Mouse (Mus musculus): ENCODE data around the gene Ap2b1.

Ap2b1 gene

DNA sequence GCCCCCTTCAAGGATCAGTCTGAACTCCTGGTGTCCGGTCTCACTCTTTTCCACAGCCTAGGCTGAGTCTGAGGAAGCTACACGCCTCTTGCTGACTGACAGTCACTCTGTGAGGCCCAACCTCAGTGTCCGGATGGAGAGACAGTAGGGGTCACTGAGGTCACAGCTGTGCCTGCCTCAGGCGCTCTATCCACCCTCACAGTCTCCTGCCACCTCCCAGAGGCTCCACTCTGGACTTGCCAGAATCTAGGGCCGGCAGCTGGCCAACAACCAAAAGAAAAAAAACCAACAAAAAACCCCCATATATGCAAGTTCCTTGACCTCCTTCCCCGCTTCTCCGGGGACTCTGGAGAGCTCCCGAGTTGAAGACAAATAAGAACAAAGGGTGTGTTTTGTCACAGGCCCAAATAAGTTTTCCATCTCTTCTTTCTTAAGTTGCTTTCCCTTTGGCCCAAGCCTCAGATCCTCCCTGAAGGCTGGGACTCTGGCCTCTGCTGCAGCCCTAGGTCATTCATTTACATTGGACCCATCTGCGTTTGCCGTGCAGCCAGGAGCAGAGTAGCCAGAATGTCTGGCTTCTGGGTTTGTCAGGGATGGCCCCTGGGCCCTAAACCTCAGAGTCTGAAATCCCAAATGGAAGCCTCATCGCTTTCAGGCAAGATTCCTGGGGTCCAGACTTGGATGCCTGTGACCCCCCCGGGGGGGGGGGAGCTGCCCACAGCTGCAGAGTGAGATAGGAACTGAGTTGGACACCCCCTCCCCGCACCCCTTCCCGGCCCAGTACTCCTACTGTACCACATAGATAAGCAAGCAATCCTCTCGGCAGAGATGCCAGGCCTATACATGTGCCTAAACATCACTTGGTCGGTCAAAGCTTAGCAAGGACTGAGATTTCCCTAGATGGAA is 149.4 kb downstream of the Ap2b1 start:
- DNase-seq = no peak

DNA sequence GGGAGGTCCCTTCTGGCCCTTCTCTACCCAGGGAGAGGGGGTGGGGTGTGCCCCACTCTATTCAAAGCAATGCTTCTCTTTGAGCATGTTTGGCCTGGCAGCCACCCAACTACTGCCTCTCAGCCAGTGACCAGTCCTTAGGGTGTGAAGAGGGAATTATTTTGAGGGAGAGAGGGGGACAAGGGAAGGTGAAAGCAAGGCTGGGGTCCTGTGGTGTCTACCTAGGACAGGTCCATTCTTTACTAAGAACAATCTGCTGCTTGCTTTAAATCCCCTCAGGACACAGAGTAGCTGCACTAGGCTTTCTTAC is 150.1 kb downstream of the Ap2b1 start:
- DNase-seq = no peak

DNA sequence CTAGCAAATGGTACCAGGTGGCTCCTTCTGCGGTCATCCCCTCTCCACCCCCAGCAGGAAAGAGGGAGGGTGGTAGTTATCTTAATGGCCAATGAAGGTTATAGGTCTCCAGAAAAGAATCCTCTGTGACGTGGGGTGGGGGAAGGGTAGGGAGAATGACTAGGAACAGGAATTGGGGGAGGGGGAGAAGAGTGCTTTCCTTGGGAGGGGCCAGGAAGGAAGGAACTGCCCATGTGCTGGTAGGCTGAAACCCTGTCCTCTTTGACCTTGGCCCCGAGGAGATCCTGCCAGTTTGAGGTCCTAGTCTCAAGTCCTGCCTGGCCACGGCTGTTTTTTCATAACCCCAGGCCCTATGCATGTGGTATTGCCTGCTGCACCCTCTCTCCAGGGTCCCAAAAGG is 150.5 kb downstream of the Ap2b1 start:
- no peak for DNase-seq

- DNase-seq = no peak
Measured at GRCm38 (mm10) chr11:83450550-83450949, 151.7 kb downstream of the Ap2b1 start.

GRCm38 (mm10) chr11:83451281-83451680 is 152.5 kb downstream of the Ap2b1 start:
- DNase-seq = no peak

DNA sequence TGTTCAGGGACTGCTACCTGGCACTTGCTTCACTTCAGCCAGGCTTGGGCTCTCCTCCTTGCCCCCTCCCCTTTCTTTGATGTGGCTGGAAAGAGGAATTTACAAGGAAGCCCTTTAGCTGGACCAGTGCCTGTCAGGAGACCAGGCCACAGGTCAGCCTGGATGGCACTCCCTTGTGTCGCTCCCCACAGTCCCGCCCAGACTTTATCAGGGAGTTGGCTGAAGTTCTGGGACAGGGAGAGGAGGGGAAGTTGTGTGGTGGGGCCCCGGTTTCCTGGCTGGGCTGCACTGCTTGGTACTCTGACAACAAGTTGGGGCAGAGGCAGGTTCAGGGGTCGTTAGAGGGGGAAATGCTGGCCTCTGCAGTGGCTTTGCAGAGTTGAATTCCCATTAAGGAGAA is 155.7 kb downstream of the Ap2b1 start:
- DNase-seq = no peak

Data from thymus, adult 18-20 months (tissue).